Mouse (Mus musculus): ENCODE measurements around the gene Ncstn.

DNA sequence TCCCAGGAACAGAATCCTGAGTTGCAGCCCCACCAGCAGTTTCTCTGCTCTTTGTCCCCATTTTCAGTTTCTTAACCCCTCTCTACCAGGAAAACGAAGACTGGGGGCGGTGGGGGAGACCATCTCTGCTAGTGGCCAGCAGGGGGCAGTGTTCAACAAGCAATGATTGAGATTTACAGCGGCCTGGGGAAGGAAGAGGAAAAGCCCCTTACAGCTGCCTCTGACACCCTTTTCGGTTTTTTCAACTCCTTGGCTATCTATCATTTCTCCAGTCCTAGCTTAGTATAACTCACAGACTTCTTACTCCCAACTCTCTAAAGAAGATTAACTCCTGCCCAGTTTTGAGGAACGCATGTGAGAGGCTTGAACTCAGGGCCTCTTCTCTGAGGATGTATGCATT, 35.7 kb downstream of the Ncstn start:
- TF ChIP-seq CTCF (conservative IDR thresholded peaks at IDR 0.05; ENCODE audit: low read length) (peak; percentile 60), NANOG (IDR thresholded peaks at IDR 0.05; ENCODE audit: borderline replicate concordance, low read length) (no peak)
